Mouse (Mus musculus) right cerebral cortex, postnatal 36 days (tissue): ENCODE data around the gene Cadm1.
A peak's percentile ranks its signal among the peaks of the same experiment; 100 is the strongest.

ENCODE experiments used
- DNase-seq, 2 experiments: peaks; one replicate each; pipeline ENCODE4 v3.0.0; 2022; ENCODE audit warnings: low spot score in 2 of 2, mixed read lengths in 1 of 2

The Cadm1 gene

DNA sequence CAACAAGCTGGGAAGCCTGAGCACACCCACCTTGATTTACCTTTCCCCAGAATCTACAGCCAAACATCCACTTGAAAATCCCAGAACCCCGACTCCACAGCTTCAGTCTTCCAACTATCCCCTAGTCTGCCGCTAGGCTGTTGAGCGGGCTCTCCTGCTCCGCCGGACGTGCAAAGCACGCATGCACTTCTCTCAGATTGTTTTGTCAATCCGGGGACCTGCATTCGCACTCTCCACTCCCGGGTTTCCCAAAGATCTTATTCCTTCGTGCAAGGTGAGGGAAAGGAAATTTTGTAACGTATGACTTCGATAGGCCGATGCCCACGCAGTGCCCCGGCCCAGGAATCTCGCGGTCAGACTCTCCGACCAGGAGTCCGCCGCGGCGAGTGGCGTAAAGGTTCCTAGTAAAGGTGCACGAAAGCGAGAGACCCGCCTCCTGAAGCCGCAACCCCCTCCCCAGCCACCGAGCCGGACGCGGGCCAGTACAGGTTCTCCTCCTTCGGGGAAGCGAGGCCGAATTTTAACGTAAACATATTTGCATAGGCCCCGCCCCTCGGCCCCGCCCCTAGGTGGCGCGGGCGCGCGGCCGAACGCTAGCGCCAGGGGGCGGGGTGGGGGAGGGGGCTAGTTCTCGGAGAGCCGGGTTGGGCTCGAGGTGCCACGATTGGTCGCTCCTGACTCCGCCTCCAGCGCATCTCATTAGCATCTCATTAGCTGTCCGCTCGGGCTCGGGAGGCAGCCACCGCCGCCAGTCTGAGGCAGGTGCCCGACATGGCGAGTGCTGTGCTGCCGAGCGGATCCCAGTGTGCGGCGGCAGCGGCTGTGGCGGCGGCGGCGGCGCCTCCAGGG is at the start of gene Cadm1:
Gene Cadm1 (plus strand): TSS at position 572 of the 849 bp plus-strand sequence.
- peak; percentile 97 for DNase-seq

DNA sequence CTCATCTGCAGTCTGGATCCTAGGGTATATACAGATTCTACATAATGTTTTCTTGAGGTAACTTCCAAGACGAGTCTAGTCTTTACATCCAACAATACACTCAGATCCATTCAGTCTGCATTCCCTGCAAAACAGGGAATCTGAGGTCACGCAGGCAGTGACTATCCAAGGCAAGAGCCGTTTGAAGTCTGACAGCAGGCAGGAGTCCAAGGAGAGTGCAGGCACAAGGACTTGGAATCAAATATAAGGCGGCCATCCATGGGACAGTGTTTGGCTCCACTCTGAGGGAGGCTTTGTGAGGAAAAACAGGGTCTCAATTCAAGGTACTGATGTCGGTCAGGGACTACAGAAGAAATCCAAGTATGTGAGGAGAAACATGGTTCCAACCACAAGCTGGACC is 45.5 kb upstream of the Cadm1 start:
- no peak for DNase-seq

DNA sequence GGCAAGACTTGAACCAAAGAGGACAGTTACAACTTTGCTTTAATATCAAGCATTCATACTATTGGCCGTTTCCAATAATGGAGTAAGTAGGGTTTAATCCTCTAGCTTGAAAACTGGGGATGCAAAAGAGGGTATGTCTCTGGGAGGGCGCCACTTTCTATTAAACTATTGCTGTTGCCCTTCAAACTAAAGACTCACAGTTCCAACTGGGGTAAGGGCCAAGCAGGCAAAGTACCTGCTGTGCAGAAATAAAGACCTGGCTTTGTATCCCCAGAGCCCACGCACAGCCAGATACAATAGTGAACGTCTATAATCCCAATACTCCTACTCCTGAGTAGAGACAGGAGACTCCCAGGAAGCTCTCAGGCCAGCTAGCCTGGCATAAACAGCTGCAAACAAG is 44.8 kb upstream of the Cadm1 start:
- no peak for DNase-seq

DNA sequence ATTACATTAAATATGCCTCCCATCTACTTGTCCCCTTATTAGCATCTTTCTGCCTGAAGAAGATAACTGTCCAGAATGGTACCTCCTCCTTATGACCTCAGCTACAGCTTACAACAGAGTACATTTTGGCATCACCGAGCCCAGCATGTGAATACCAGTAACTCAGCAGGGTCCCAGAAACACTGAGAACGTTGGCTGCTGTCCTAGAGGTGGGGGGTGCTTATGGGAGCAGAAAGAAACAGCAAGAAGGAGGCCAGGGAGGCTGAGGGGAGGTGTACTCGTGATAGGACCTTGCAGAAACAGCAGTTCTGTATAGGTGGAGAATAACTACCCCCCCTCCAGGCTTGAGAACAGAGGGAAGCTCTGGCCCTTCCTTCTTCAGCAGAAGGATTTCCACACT is 30.2 kb upstream of the Cadm1 start:
- DNase-seq = no peak

DNA sequence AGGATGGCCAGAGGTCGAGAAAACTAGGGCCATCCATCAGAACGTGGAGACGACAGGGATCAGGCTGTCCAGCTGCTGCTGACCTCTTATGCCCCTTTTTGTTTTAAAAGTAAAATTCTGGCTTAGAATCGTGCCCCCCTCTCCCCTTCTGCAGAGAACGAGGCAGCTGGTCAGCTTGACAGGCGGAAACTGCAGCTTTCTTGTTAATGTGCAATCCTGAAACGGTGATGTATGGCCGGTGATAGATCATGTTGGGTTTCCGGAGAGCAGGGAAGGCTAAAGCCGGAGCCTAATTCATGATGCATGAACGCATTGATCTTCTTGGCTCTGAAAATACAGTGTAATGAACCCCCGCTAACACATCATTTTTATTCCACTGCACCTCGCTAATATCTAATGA is 24.0 kb upstream of the Cadm1 start:
- DNase-seq = no peak

DNA sequence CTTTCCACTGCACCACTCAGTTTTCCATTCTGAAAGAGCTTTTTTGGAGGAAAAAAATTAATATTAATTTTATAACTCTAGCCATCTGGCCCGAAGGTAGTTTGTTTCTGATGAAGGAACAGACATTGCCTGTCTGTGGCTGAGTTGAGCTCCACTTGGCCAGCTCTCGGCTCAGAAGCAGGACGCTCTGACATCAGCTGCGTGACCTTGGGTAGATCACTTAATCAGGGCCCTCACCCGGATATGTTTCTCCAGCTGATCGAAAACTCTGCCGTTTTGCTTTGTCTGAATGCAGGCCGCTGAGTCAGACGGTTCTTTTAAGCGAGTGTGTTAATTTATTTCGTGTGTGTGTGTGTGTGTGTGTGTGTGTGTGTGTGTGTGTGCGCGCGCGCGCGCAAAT is 23.1 kb upstream of the Cadm1 start:
- no peak for DNase-seq

DNA sequence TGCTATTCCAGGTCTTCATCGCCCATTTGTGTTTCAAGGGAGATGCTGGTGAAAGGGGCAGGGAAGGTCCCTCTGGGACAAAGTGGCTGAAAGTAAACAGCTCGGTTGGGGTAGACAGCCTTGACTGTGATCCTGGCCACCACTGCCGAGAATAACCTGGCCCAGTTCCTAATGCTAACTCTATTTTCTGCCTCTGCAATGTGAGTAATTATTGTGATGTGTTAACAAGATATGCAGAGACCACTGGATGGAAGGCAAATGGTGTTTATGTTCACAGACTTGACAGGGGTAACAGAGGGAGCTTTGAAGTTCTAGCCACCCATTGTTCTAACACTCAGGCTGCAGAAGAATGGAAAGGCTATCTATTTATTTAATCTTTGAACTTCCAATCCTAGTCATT is 21.9 kb upstream of the Cadm1 start:
- no peak for DNase-seq

DNA sequence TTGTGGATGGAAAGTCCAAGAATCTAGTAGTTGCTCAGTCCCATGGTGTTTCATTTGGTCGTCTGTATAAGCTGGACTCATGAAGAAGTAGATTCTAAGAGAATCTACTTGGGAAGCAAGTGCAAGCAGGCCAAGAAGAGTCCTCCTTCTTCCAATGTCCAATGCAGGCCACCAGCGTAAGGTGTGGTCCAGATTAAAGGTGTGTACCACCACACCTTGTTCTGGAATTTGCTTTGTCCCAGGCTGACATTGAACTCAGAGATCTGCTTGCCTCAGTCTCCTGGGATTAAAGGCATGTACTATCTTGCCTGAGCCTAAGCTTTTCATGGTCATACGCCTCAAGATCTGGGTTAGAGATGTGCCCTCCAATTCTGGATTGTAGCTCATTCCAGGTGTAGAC is 17.5 kb upstream of the Cadm1 start:
- DNase-seq = no peak

DNA sequence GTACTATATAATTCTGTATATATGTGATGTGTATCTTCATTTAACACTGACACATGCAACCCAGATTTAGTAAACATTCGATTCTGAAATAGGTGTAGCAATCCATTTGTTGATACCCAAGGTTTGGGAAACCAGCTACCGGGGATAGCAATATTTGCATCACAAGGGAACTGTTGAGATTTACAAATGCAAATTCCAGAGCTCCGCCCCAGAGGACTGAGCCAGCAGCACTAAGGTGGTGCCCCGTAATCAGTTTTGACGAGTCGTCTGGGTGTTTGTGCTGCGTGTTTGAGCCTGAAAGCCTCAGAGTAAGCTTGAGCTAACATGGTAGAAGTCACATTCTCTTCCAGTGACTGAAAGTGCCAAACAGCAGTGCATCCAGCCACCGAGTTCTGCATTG is 15.7 kb upstream of the Cadm1 start:
- no peak for DNase-seq

DNA sequence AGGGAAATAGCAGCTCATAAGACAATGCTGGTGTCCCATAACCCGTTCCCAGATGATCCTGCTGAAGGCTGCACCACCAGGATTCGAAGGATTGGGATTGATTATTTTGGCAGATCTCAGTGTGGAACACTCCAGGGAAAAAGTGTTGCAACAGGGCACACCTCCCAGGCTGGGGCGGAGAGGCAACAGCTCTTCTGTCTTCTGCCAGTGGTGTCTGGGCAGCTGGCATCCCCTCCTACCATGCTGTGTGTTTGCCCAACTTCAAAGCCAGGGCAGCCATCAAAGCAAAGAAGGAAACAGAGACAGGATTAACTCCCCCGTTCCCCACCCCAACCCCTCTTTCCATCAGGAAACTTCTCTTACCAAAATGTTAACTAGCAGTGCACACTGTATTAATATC is 13.7 kb upstream of the Cadm1 start:
- no peak for DNase-seq

DNA sequence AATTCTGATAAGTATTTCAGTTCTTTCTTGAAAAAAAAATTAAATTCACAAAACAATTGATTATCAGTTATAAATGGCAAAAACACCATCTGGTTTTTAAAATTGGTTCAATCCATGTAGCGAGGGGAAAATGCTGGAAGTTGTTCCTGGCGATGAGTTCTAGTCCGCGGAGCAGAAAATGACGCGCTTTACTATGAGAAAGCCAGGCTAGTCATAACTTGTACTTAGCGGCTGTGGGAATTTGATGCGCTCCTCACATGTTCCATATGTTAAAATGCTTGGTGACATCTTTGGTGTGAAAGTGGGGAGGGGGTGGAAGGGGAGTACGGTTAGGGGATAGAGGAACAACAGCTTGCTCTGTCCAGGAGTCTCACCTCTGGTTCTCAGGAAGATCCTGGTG is 2.7 kb upstream of the Cadm1 start:
- DNase-seq = no peak

DNA sequence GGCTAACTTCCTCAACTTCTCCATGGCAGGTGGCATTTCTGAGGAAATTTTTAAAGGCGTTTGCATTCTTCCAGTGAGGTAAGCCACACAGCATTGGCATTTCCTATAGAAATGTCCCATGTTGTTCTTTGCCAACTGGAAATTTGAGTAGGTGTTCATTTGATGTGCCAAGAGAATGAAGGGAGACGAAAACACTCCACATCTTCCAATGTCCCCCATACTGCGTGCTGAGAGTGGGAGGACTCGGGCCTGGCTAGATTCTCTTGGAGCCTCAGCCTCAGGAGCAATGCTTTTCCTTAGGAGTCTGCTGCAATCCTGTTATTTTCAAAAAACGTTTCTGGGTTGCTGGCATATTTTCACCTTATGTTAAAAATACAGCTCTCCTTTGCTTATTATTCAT is 2.2 kb upstream of the Cadm1 start:
- peak; percentile 61 to 70 for DNase-seq

DNA sequence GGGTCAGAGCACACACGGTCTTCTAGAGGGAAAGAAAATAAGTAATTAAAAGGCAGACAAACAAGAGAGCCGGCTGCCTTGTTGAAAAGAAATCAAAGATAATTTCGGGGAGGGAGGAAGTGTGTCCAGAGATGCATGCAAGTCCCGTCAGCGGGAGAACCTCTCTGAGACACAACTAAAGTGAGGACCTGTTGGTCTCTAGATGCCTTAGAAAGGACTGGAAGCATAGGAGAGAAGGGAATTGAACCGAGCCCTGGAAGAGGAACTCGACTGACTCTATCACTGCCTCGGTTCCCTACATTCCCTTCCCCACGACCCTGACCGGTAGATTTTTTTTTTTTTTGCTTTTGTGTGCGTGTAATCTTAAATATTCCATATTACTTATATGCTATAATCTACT is 791 bp upstream of the Cadm1 start:
- DNase-seq = no peak

DNA sequence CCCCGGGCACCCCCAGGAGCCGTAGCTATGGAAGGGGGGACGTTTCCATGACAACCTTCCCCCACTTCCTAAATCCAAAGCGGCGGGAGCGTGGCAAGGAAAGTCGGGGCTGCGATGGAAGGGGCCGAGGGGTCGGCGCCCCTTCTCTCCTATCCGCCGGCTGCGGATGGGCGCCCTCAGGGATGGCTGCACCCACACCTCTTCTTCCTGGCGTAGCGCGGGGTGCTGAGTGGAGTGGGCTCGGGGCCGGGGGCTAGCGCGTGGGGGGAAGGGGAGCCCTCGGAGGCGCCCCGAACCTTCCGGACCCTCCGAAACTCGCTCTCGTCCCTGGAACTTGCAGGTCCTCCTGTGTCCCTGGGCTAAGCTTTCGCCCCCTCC is 560 bp downstream of the Cadm1 start:
- no peak for DNase-seq

DNA sequence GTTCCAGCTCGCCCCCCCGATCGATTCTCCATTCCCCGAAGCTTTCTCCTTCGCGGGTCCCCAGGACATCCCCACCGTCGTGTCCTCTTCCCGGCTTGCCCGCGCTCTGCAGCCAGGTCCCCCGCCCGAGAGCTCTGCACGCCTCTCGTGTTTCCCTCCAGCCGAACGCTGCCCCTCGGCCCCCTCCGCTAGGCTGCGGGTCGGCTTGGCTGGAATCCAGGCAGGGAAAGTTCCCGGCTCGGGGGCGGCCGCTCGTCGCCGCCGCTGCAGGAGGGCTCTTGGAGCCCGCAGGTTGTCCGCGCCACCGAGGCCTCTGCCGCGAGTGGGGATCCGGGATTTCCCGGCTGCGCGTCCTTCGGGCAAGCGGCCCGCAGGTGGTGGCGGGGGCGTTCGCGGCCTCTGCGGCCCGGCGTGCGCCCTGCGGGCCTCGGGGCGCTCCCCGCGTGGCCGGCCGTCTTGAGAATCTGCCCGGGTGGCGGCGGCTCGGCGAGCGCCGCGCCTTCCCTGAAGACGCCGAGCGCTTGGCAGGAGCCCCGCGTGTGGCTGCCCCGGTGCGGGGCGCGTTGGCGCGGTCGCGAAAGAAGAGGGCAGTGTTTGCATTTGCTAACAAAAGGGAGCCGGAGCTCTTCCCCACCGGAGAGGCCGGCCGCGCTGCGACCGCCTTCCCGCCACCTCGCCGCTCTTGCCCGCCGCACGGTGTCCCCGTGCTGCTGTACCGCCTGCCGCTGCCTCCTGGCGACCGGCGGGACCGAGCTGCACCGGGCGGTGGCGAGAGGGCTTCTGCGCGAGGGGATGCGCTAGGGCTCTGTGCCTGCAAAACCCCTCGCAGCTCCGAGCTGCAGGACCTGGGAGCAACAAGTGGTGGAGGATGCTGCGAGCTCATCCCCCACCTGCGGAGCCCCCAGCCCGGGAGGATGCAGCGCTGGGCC is 1.2 kb downstream of the Cadm1 start:
- peak; percentile 26 to 46 for DNase-seq

DNA sequence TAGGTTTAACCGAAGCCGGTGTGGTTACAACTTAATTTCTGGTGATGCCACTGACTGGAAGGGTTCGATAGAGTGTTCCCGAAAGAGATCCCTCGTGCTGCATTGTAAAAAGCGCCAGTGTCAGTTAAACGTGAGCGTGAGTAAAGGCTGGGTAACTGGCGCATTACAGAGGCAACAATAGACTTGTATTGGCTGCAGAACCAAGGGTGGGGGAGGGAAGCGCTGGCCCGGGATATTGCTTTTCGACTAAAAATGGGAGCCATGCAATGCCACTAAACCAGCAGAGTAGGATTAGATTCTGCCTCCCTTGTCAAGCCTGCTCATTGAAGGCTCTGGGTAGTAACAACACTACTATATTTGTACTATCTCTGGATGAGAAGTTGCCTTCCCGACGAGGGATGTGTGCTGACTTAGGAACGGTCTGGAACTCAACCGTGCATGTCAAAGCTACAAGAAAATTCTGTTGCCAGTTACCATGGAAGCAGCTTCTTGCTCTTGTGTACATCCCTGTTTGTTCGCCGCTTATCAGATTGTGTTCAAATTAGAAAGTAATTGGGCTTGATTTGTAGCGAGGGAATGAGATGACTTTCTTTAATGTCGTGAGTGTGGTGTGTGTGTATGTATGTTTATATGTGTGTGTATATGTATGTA is 2.4 kb downstream of the Cadm1 start:
- DNase-seq = no peak

DNA sequence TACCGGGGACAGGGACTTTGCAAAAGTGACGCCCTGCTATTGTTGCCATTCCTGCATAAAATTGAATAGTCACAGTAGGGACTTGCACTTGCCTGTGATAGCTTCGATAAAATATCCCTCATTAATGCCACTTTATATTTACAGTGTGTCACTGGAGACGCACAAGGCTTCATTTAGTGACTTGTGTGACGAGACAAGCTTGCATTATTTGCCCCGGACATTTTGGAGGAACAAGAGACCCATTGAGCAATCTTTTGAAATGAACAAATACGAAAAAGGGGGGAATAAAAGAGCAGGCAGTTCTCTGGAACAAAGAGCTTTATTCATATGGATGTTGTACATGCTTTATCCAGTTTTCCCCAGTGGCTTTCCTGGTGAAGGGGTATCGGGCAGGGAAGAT is 3.5 kb downstream of the Cadm1 start:
- no peak for DNase-seq

DNA sequence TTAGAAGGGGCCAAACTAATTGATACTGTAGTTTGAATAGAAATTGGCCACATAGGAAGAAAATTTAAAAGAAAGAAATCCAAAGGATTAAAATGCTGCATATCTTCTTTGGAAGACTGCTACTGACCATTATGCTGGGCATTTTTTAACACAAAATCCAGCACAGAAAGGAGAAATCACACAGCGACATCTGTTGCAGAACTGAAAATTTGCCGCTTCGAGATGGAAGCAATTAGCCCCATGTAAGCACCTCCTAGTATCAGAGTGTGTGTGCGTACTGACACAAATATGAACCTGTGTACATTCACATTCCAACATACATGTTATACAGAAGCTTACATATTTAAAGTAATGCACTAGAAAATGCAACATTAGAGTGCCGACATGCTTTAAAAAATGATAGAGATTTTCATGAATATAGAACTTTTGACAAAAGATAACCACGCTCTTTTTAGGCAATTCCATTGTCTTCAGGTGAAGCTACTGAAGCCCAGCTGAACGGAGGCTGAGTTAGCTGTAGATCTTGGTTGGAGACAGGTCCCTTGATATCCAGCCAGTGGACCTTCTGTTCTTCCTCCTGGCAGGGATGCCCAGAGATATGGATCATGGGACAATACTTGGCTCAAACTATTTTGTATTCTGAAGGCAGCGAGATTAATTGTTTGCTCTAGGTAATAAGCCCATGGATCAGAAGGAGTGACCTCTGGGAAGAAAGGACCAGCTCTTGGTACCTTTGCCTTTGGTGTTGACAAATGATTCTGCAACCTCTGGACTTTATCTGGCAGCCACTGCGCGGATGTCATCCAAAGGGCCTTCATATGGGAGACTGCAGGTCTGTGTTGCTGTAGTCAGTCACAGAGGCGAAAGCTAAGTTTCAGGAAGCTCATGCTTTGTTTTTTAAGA is 4.9 kb downstream of the Cadm1 start:
- no peak for DNase-seq

DNA sequence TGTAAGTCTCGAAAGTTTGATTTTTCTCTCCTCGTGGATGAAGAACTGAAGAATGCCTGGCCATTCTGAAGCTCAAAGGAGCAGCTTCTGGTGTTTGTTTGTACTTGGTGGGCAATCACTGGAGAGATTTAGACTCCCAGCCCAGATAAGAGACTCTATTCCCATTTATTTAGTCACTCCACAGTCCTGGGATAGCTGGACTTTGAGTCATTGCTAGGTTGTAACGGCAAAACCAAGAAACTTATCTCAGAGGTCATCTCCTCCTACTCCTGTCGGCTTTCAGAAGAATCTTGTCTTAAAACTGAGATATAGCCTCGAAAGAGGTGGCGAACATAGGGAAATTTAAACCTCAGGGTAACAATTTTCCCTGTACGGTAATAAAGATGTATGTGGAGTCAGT is 15.3 kb downstream of the Cadm1 start:
- DNase-seq = no peak

DNA sequence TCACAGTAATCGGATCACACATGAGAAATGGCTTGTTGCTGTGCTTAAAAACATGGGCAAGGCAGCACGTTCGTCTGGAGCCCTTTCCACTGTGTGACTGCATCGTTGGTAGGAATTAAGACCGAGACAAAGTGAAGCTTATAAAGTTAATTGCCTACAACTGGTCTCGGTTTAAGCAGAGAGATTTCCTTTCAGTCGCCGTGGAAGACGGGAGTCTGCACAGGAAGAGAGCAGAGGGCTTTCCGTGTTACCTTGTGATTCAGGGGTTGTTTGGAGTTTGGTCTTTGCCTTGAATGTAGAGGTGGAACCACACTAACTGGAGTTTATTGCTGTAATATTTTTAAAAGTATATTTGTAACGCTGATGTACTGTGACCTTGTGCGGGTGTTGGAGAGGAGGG is 15.7 kb downstream of the Cadm1 start:
- no peak for DNase-seq

DNA sequence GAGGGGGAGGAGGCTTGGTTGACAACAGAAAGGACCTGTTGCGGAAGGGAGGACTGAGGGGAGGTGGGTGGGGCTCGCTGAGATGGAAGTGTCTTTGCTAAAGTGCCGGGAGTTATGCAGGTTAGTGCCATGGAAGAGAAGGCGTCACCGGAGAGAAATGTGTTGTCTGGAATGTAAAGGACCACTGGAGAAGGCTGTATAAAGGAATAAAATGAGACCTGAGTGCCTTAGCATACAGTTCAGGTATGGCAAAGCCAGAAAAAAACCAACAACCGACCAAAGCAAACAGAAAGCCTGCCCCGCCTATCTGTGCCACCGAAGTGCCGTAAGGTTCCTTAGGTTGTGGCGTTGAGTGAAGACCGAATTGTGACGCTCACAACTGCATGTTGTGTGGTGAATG is 18.4 kb downstream of the Cadm1 start:
- no peak for DNase-seq
